Mouse (Mus musculus): ENCODE results near the gene Tmem126b. TPM values are rescaled to one million over a fixed set of nuclear protein-coding genes. Genes with fewer than 3 reads are reported as not detected.

Gene Tmem126b
- polyA plus RNA-seq, 1 experiment from 2014 or later = 34.5 TPM

DNA sequence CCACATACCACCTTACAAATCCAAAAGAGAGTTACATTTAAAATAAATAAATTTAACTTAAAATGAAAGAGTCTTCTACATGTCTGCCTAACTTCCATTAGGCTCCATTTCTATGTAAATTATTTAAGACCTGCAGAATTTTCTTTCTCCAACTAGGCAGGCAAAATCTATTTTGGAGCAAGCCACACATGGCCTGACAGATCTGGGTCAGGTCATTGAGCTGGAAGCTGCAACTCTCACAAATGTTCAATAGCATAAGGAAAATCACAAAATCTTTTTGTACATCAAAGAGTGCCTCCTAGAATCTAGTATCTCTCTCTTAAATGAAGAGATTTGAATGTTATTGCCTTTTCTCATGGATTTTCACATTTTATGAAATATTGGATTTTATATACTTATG is 43.6 kb downstream of the Tmem126b start:
- Histone ChIP-seq H3K4me3 (ENCODE audit: low read depth, low read length) (no peak overlapping the region), H3K4me2 (ENCODE audit: low read length) (no peak overlapping the region), H3K9me3 (replicated peaks; ENCODE audit: control insufficient read depth, low read length) (no peaks in the 10 kb centered on the region), H3K4me1 (ENCODE audit: control insufficient read depth, insufficient read depth, low read length) (no peaks in the 10 kb centered on the region), H3K36me3 (ENCODE audit: control insufficient read depth, insufficient read depth, low read length) (no peaks in the 10 kb centered on the region), H3K27me3 (replicated peaks; ENCODE audit: control insufficient read depth, insufficient read depth, low read length) (no peaks in the 10 kb centered on the region), H3K9ac (ENCODE audit: low read length) (no peak overlapping the region), H3K27ac (ENCODE audit: low read depth, low read length) (no peak overlapping the region)
- DNase-seq (ENCODE audit: low spot score) (no peak), ATAC-seq (no peak)

DNA sequence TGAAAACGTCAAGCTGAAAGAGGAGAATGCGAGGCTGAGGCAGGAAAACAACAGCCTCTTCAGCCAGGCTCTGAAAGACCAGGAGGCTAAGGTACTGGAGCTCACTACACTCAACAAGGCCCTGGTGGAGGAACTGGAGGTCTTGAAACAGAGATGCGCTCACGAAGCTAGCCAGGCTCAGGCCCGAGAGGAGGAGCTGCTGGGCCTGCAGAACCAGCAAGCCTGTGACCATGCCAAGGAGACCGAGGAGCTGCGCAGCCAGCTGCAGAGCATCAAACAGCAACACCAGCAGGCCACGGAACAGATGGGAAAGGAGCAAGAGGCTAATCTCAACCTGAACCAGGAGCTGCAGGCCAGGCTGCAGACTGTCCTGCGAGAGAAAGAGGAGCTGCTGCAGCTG is 48.8 kb downstream of the Tmem126b start:
- H3K27ac ChIP-seq (ENCODE audit: low read depth, low read length) = no peak overlapping the region
- H3K4me3 ChIP-seq (ENCODE audit: low read depth, low read length) = peak overlapping the region; percentile 30
- no peaks in the 10 kb centered on the region for H3K27me3 ChIP-seq (replicated peaks; ENCODE audit: control insufficient read depth, insufficient read depth, low read length)
- no peak for DNase-seq (ENCODE audit: low spot score)
- H3K4me1 ChIP-seq (ENCODE audit: control insufficient read depth, insufficient read depth, low read length) = no peaks in the 10 kb centered on the region
- no peak for ATAC-seq
- 71% methylated on average over 9 of the region's 9 CpGs for WGBS
- no peaks in the 10 kb centered on the region for H3K9me3 ChIP-seq (replicated peaks; ENCODE audit: control insufficient read depth, low read length)
- H3K36me3 ChIP-seq (ENCODE audit: control insufficient read depth, insufficient read depth, low read length) = no peaks in the 10 kb centered on the region
- H3K4me2 ChIP-seq (ENCODE audit: low read length) = peak overlapping the region; percentile 50
- H3K9ac ChIP-seq (ENCODE audit: low read length) = 0 out of 2 replicates have a peak overlapping the region, but pooled peaks have one; percentile 38

DNA sequence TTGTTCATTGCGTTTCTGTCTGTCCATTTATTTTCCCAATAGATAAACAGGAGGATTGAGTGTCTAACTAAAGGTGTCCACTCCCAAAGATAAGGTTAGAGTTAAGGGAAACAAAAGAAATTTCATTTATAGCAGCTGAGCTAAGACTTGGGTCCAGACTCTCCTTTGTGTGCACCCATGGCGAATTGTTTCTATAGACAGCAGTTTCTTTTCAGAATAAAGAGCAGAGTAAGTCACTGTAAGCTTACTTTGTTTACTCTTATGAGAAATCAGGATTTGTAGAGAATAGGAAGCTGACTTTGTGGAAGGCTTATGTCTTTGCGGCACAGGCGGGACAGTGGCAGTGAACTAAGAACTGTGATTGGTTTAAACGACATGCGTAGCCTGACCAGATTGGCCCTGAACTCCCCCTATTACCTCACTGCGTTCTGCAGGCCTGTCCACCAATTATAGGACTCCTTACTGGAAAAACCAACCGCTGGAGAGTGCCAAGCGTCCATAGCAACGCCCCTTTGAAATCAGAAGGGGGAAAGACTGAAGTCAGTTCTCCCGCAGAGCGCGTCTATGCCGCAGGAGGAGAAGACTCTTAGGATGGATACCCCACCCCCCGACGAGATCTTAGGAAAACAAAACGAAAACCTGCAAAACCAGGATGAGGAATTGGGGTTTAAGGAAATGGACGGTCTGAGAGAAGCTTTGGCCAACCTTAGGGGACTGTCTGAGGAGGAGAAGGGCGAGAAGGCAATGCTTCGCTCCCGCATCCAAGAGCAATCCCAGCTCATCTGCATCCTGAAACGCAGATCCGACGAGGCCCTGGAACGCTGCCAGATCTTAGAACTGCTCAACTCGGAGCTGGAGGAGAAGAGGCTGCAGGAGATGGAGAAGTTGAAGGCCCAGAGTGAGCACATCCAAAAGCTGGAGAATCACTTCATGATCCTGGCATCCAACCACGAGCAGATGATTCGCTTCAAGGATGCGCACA is 49.5 kb downstream of the Tmem126b start, which contains the start of gene Ccdc89:
Gene Ccdc89, plus strand, starts transcription at position 558 of the 982 bp plus-strand sequence.
- Histone ChIP-seq H3K4me2 (ENCODE audit: low read length) (peak within 1 kb of the TSS; percentile 50), H3K4me1 (ENCODE audit: control insufficient read depth, insufficient read depth, low read length) (no peaks in the 10 kb centered on the region), H3K36me3 (ENCODE audit: control insufficient read depth, insufficient read depth, low read length) (no peaks in the 10 kb centered on the region), H3K4me3 (ENCODE audit: low read depth, low read length) (peak within 1 kb of the TSS; percentile 30), H3K9ac (ENCODE audit: low read length) (peak within 1 kb of the TSS; percentile 46), H3K9me3 (replicated peaks; ENCODE audit: control insufficient read depth, low read length) (no peaks in the 10 kb centered on the region), H3K27me3 (replicated peaks; ENCODE audit: control insufficient read depth, insufficient read depth, low read length) (no peaks in the 10 kb centered on the region), H3K27ac (ENCODE audit: low read depth, low read length) (no peak within 1 kb of the TSS)
- ATAC-seq (peak; percentile 100), DNase-seq (ENCODE audit: low spot score) (peak; percentile 96)
- 23% methylated on average over 29 of the region's 29 CpGs for WGBS

Other genes with a start within 250 kb of the Tmem126b start
- gene Ccdc83, start 210.2 kb downstream of the Tmem126b start, polyA plus RNA-seq (2014; fragmentation: Nextera tagmentation; extraction: Ambion mirVana) = not detected in 2 replicates
- 1.2 and 1.5 TPM in 2 replicates for gene Sytl2, start 173.7 kb downstream of the Tmem126b start, polyA plus RNA-seq (2014; fragmentation: Nextera tagmentation; extraction: Ambion mirVana)
- 1.8 and 2.0 TPM in 2 replicates for gene Ccdc89, start 49.4 kb downstream of the Tmem126b start, polyA plus RNA-seq (2014; fragmentation: Nextera tagmentation; extraction: Ambion mirVana)
- 32.9 and 34.8 TPM in 2 replicates for gene Crebzf, start 33.3 kb downstream of the Tmem126b start, polyA plus RNA-seq (2014; fragmentation: Nextera tagmentation; extraction: Ambion mirVana)
- gene Tmem126a, start 18.8 kb downstream of the Tmem126b start, polyA plus RNA-seq (2014; fragmentation: Nextera tagmentation; extraction: Ambion mirVana) = 117 and 121 TPM in 2 replicates
- gene Dlg2, start 671 bp upstream of the Tmem126b start, polyA plus RNA-seq (2014; fragmentation: Nextera tagmentation; extraction: Ambion mirVana) = 17.9 and 25.1 TPM in 2 replicates